Mouse (Mus musculus): Measurements from ENCODE around the gene BC024978. TPM values are rescaled to one million over a fixed set of nuclear protein-coding genes. Genes with fewer than 3 reads are reported as not detected.

BC024978 gene
- polyA plus RNA-seq, 1 experiment, result 44.3 TPM

DNA sequence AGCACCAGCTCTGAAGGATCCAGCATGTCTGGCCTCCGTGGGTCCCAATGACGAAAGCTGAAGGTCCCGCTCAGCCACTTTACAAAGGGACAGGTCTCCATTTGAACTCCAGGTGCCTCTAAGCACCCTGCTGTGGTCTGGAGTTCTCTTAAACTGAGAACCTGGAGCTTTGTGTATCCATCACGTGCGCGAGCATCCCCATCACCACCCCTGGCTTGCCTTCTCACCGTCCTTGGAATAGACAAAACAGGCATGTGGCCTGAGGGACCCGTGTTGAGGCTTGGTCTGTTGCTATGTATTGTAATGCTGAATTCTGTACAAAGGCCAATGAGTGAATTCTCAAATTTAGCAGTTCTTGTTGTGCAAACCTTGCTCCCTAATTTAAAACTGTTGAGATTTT, 3.2 kb downstream of the BC024978 start:
- Histone ChIP-seq H3K4me3 (ENCODE audit: control insufficient read depth, low read depth, low read length) (no peak overlapping the region), H3K36me3 (ENCODE audit: control insufficient read depth, insufficient read depth, low read length) (peaks cover 3% of the 10 kb centered on the region), H3K27me3 (ENCODE audit: control insufficient read depth, insufficient read depth, low read length) (no peaks in the 10 kb centered on the region), H3K27ac (ENCODE audit: control insufficient read depth, insufficient read depth, low read depth, low read length) (no peak overlapping the region), H3K4me1 (ENCODE audit: control insufficient read depth, insufficient read depth, low read length) (peaks cover 8% of the 10 kb centered on the region)
- no peak for TF ChIP-seq CTCF (IDR thresholded peaks at IDR 0.05; ENCODE audit: control insufficient read depth, insufficient read depth, insufficient replicate concordance, low read depth, low read length)
- no peak for TF ChIP-seq POLR2A (IDR thresholded peaks at IDR 0.05; ENCODE audit: control insufficient read depth, low read depth, low read length)

GRCm38 (mm10) chr7:27203730-27204449, 8.3 kb downstream of the BC024978 start:
- H3K27me3 ChIP-seq (ENCODE audit: control insufficient read depth, insufficient read depth, low read length), result no peaks in the 10 kb centered on the region
- no peaks in the 10 kb centered on the region for H3K36me3 ChIP-seq (ENCODE audit: control insufficient read depth, insufficient read depth, low read length)
- no peaks in the 10 kb centered on the region; the same call in 1 of the 2 replicates for H3K4me1 ChIP-seq (ENCODE audit: control insufficient read depth, insufficient read depth, low read length)
- no peak overlapping the region for H3K27ac ChIP-seq (ENCODE audit: control insufficient read depth, insufficient read depth, low read depth, low read length)
- no peak overlapping the region for H3K4me3 ChIP-seq (ENCODE audit: control insufficient read depth, low read depth, low read length)
- no peak for TF ChIP-seq CTCF (IDR thresholded peaks at IDR 0.05; ENCODE audit: control insufficient read depth, insufficient read depth, insufficient replicate concordance, low read depth, low read length)
- TF ChIP-seq POLR2A (IDR thresholded peaks at IDR 0.05; ENCODE audit: control insufficient read depth, low read depth, low read length), result no peak

DNA sequence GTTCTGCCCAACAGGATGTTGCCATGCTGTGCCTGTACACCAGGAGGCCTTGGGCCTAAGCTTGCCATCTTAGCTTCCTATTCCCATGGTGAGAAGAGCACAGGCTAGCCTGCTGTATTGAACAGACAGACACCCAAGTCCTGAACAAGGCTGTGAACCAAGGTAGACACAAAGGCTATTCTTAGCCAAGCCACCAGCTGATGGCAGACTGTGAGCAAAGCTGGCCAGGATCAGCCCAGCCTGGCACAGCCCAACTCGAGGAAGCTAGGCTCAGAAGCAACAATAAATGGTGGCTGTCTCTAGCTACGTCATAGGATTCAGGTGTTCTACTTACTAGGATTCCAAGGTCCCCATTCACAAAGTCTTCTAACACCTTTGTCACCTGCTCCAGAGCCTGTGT, 17.0 kb downstream of the BC024978 start:
- Histone ChIP-seq H3K27me3 (ENCODE audit: control insufficient read depth, insufficient read depth, low read length) (no peaks in the 10 kb centered on the region), H3K27ac (ENCODE audit: control insufficient read depth, insufficient read depth, low read depth, low read length) (no peak overlapping the region), H3K4me3 (ENCODE audit: control insufficient read depth, low read depth, low read length) (no peak overlapping the region), H3K36me3 (ENCODE audit: control insufficient read depth, insufficient read depth, low read length) (peaks cover 5% of the 10 kb centered on the region), H3K4me1 (ENCODE audit: control insufficient read depth, insufficient read depth, low read length) (no peaks in the 10 kb centered on the region)
- TF ChIP-seq CTCF (IDR thresholded peaks at IDR 0.05; ENCODE audit: control insufficient read depth, insufficient read depth, insufficient replicate concordance, low read depth, low read length) (no peak), POLR2A (IDR thresholded peaks at IDR 0.05; ENCODE audit: control insufficient read depth, low read depth, low read length) (no peak)

- no peak overlapping the region for H3K27ac ChIP-seq (ENCODE audit: control insufficient read depth, insufficient read depth, low read depth, low read length)
- no peak overlapping the region for H3K4me3 ChIP-seq (ENCODE audit: control insufficient read depth, low read depth, low read length)
- H3K4me1 ChIP-seq (ENCODE audit: control insufficient read depth, insufficient read depth, low read length), result no peaks in the 10 kb centered on the region
- peaks cover 5% of the 10 kb centered on the region for H3K36me3 ChIP-seq (ENCODE audit: control insufficient read depth, insufficient read depth, low read length)
- TF ChIP-seq CTCF (IDR thresholded peaks at IDR 0.05; ENCODE audit: control insufficient read depth, insufficient read depth, insufficient replicate concordance, low read depth, low read length) (no peak), POLR2A (IDR thresholded peaks at IDR 0.05; ENCODE audit: control insufficient read depth, low read depth, low read length) (no peak)
- no peaks in the 10 kb centered on the region for H3K27me3 ChIP-seq (ENCODE audit: control insufficient read depth, insufficient read depth, low read length)
These were observed 23.0 kb downstream of the BC024978 start for GRCm38 (mm10) chr7:27218586-27218985.

GRCm38 (mm10) chr7:27219937-27220336, 24.4 kb downstream of the BC024978 start:
- H3K36me3 ChIP-seq (ENCODE audit: control insufficient read depth, insufficient read depth, low read length), result peaks cover 1% of the 10 kb centered on the region; the same call in 1 of the 2 replicates
- H3K27me3 ChIP-seq (ENCODE audit: control insufficient read depth, insufficient read depth, low read length), result no peaks in the 10 kb centered on the region
- H3K4me3 ChIP-seq (ENCODE audit: control insufficient read depth, low read depth, low read length), result no peak overlapping the region
- TF ChIP-seq POLR2A (IDR thresholded peaks at IDR 0.05; ENCODE audit: control insufficient read depth, low read depth, low read length) (no peak), CTCF (IDR thresholded peaks at IDR 0.05; ENCODE audit: control insufficient read depth, insufficient read depth, insufficient replicate concordance, low read depth, low read length) (no peak)
- no peak overlapping the region for H3K27ac ChIP-seq (ENCODE audit: control insufficient read depth, insufficient read depth, low read depth, low read length)
- H3K4me1 ChIP-seq (ENCODE audit: control insufficient read depth, insufficient read depth, low read length), result no peaks in the 10 kb centered on the region

DNA sequence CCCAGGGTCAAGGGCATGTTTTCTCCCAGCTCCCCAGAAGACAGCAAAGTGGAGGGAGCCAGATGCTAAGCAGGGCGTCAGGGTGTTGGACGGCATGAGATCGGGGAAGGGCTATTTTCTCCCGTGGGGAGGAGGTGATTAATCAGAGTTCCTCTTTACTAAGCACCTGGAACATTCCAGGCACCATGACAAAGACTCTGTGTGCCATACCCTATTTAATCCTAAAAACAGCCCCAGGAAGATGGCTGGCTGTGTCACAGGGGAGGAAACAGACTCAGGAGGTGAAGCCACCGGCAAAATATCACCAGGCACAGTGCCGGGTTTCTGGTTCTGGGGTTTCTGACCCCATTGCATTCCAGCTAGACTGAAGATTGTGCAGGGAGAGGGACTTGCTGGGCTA, 26.4 kb downstream of the BC024978 start:
- no peaks in the 10 kb centered on the region; the same call in 1 of the 2 replicates for H3K36me3 ChIP-seq (ENCODE audit: control insufficient read depth, insufficient read depth, low read length)
- no peak for TF ChIP-seq POLR2A (IDR thresholded peaks at IDR 0.05; ENCODE audit: control insufficient read depth, low read depth, low read length)
- TF ChIP-seq CTCF (IDR thresholded peaks at IDR 0.05; ENCODE audit: control insufficient read depth, insufficient read depth, insufficient replicate concordance, low read depth, low read length), result no peak
- H3K4me1 ChIP-seq (ENCODE audit: control insufficient read depth, insufficient read depth, low read length), result peaks cover 3% of the 10 kb centered on the region
- H3K27ac ChIP-seq (ENCODE audit: control insufficient read depth, insufficient read depth, low read depth, low read length), result no peak overlapping the region
- no peak overlapping the region for H3K4me3 ChIP-seq (ENCODE audit: control insufficient read depth, low read depth, low read length)
- H3K27me3 ChIP-seq (ENCODE audit: control insufficient read depth, insufficient read depth, low read length), result no peaks in the 10 kb centered on the region

DNA sequence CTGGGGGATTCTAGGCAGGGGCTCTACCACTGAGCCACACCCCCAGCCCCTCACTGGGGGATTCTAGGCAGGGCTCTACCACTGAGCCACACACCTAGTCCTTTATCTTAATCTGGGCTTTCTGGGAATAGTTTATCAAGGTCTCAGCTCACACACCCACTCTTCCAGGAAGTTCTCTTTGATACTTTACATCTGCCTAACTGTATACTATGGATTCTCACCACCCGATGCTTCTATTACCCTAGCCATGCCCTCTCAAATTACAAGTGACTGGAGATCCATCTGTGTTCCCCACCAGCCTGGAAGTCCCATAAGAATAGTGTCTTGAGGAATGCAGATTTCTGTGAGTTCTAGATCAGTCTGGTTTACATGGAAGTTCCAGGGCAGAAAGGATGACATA, 27.0 kb downstream of the BC024978 start:
- no peaks in the 10 kb centered on the region for H3K27me3 ChIP-seq (ENCODE audit: control insufficient read depth, insufficient read depth, low read length)
- TF ChIP-seq CTCF (IDR thresholded peaks at IDR 0.05; ENCODE audit: control insufficient read depth, insufficient read depth, insufficient replicate concordance, low read depth, low read length) (no peak), POLR2A (IDR thresholded peaks at IDR 0.05; ENCODE audit: control insufficient read depth, low read depth, low read length) (no peak)
- H3K4me3 ChIP-seq (ENCODE audit: control insufficient read depth, low read depth, low read length), result no peak overlapping the region
- no peak overlapping the region for H3K27ac ChIP-seq (ENCODE audit: control insufficient read depth, insufficient read depth, low read depth, low read length)
- H3K4me1 ChIP-seq (ENCODE audit: control insufficient read depth, insufficient read depth, low read length), result peaks cover 9% of the 10 kb centered on the region
- no peaks in the 10 kb centered on the region; the same call in 1 of the 2 replicates for H3K36me3 ChIP-seq (ENCODE audit: control insufficient read depth, insufficient read depth, low read length)

Measured in testis, adult 2 months (tissue).